Mouse (Mus musculus): ENCODE measurements around the gene Gm10134.
A peak's percentile ranks its signal among the peaks of the same experiment; 100 is the strongest.
"Not testable (repeated sequence)": the region's sequence is repeated elsewhere in the genome, so short reads cannot be mapped to it uniquely, and the experiment has no call there.

The Gm10134 gene

GRCm38 (mm10) chr2:28505795-28506194 is at the start of gene Gm10134:
Gm10134 (plus strand) TSS chr2:28506095.
- no peak for DNase-seq (ENCODE audit: low spot score in 2 of 2)

- DNase-seq (ENCODE audit: low spot score in 2 of 2) = no peak
Observed at GRCm38 (mm10) chr2:28456616-28457015, 49.3 kb upstream of the Gm10134 start.

DNA sequence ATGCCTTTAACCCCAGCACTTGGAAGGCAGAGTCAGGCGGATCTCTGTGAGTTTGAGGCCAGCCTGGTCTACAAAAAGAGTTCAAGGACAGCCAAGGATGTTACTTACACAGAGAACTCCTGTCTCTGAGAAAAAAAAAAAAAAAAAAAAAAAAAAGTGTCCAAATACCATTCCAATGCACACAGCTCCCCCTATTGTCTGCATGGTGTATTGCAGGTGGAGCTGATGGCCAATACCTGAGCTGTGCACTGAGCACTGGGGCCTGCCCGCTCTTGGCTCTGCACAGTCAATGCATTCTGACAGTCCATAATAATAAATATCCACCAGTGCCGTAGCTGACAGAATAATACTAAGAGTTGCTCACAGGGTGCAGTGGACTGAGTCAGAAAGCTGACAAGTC is 42.0 kb upstream of the Gm10134 start:
- DNase-seq (ENCODE audit: low spot score in 2 of 2) = no peak

DNA sequence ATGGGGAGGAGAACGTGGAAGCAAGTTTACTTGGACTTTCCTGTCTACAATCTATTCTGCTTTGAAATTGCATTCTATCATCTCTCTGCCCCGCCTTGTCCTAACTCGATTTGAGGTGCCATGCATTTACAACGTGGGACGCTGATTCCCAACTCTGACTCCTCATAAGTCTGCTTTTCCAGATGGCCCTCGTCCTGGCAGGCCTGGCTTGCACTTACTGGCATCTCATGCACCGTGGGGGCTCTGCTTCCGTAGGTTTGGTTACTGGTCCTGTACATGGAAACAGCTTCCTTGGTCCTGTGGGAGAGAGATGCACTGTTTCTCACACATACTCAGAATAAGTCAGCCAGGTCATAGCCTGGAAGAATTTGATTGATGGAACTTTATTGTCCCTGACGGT is 41.0 kb upstream of the Gm10134 start:
- peak in 1 of 2 experiments; percentile 56 for DNase-seq (ENCODE audit: low spot score in 2 of 2)

GRCm38 (mm10) chr2:28465836-28466518 is 39.9 kb upstream of the Gm10134 start, which contains the start of gene 1700007K13Rik:
1700007K13Rik (minus strand) TSS chr2:28466332.
- DNase-seq (ENCODE audit: low spot score in 2 of 2) = peak; percentile 58 to 70

- DNase-seq (ENCODE audit: low spot score in 2 of 2) = peak; percentile 81 to 85
Observed at GRCm38 (mm10) chr2:28467860-28468485, 37.9 kb upstream of the Gm10134 start, which contains the start of gene Mrps2. Mrps2 (plus strand) TSS chr2:28468066.

- peak in 1 of 2 experiments; percentile 58 for DNase-seq (ENCODE audit: low spot score in 2 of 2)
Observed at GRCm38 (mm10) chr2:28468486-28469225, 37.2 kb upstream of the Gm10134 start.

DNA sequence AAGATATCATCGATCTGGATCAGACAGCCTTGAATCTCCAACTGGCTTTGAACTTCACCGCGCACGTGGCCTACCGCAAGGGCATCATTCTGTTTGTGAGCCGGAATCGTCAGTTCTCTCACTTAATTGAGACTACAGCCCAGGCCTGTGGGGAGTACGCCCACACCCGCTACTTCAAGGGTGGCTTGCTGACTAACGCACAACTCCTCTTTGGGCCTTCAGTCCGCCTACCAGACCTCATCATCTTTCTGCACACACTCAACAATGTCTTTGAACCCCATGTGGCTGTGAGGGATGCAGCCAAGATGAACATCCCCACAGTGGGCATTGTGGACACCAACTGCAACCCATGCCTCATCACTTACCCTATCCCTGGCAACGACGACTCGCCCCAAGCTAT is 36.4 kb upstream of the Gm10134 start:
- DNase-seq (ENCODE audit: low spot score in 2 of 2) = peak in 1 of 2 experiments; percentile 44

- DNase-seq (ENCODE audit: low spot score in 2 of 2) = no peak
Observed at GRCm38 (mm10) chr2:28470591-28470990, 35.3 kb upstream of the Gm10134 start.

- peak in 1 of 2 experiments; percentile 52 for DNase-seq (ENCODE audit: low spot score in 2 of 2)
Observed at GRCm38 (mm10) chr2:28472011-28472410, 33.9 kb upstream of the Gm10134 start.

DNA sequence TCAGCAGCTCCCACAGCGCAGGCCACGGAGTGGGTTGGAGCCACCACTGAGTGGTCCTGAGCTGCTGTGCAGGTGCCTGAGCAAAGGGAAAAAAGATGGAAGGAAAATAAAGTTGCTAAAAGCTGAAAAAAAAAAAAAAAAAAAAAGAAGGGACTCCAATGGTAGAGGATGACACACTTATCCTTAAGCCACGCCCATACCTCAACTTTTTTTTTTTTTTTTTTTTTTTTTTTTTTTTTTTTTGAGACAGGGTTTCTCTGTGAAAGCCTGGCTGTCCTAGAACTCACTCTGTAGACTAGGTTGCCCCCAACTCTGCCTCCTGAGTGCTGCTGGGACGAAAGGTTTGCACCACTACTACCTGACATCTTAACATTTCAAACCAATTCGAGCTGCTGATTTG is 27.9 kb upstream of the Gm10134 start:
- not testable (repeated sequence) for DNase-seq (ENCODE audit: low spot score in 2 of 2)

GRCm38 (mm10) chr2:28479208-28480204 is 26.4 kb upstream of the Gm10134 start:
- peak in 1 of 2 experiments; percentile 57 for DNase-seq (ENCODE audit: low spot score in 2 of 2)

- DNase-seq (ENCODE audit: low spot score in 2 of 2) = no peak
Observed at GRCm38 (mm10) chr2:28483861-28484260, 22.0 kb upstream of the Gm10134 start.

- peak in 1 of 2 experiments; percentile 47 for DNase-seq (ENCODE audit: low spot score in 2 of 2)
Observed at GRCm38 (mm10) chr2:28494521-28494920, 11.4 kb upstream of the Gm10134 start.

DNA sequence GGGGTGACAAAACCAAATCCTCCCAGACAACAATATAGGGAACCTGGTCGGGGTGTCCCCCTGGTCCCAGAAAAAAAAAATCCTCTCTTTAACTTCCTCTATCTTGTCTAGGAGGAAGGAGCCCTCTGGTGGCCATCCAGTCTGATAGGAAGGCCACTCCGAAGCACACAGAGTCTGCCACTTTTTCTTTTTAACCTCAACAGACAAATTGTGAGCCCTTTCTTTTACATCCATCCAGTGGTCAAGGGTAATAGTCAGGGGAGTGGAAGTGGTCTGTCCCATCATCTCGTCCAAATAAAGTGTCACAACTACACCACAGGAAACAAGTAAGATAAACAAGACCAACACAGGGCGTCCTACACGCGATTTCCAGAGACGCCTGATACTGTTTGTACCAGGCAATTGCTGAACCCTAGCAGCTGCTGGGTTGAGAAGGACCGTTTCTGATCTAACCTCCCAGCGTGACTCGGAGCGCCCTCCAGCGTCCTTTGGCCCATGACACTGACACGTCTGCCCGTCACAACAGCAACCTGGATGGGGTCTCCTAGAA is 10.6 kb upstream of the Gm10134 start:
- peak in 1 of 2 experiments; percentile 58 for DNase-seq (ENCODE audit: low spot score in 2 of 2)

- peak in 1 of 2 experiments; percentile 57 for DNase-seq (ENCODE audit: low spot score in 2 of 2)
Observed at GRCm38 (mm10) chr2:28495801-28496595, 9.9 kb upstream of the Gm10134 start.

DNA sequence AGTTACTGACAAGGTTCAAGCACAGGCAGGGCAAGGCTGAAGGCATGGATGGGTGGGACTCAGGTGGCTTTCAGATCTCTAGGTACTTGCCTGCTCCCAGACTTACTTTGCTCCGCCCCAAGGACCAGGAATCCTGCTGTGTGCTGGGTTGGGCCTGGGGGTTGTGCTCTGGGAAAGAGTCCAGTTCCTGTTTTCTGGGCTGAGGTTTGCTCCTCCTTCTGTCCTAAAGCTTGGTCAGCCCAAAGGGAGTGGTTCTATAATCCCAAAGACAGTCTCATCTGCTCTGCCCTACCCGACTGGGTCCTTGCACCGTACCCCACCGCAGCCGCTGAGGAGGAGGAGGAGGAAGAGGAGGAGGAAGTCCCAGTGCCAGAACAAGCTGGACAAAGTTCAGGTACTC is 9.2 kb upstream of the Gm10134 start, which contains the start of gene Gbgt1:
Gene Gbgt1, plus strand, starts transcription at position 221 of the 400 bp plus-strand sequence.
- DNase-seq (ENCODE audit: low spot score in 2 of 2) = peak in 1 of 2 experiments; percentile 58

DNA sequence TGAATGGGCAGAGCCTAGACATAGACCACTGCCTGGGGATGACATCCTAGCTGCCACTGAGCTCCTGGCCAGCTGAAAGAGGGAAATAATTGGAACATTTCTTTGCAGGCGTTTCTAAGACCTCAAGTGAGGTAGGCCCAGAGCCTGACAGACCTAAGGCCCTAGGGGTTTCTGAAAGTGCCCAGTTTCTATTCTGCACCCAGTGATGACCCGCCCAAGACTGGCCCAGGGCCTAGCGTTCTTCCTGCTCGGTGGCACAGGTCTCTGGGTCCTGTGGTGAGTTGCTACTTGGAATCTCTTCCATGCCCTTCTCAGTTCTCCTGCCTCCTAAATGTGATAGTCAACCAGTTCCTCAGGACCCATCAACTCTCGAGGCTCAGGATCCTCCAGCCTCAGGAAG is 8.3 kb upstream of the Gm10134 start:
- peak in 1 of 2 experiments; percentile 38 for DNase-seq (ENCODE audit: low spot score in 2 of 2)

DNA sequence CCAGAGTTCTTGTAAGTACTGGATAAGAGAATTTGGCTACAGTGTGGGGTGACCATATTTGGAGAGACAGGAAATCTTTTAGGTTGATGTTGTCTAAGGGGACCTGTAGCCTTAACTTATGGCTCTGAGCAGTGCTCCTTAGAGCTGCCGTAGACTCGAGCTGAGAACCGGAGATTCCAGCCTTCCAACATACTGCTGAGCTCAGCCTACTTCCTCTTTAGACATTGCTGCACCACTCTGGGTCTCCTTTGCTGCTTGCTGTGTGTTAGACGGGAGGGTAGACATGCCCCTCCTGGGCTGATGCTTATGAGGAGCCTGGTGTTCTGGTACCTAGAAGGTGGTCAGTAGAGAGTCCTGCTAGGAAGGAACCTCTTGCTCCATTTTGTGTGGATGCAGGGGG is 7.5 kb upstream of the Gm10134 start:
- DNase-seq (ENCODE audit: low spot score in 2 of 2) = peak in 1 of 2 experiments; percentile 39

DNA sequence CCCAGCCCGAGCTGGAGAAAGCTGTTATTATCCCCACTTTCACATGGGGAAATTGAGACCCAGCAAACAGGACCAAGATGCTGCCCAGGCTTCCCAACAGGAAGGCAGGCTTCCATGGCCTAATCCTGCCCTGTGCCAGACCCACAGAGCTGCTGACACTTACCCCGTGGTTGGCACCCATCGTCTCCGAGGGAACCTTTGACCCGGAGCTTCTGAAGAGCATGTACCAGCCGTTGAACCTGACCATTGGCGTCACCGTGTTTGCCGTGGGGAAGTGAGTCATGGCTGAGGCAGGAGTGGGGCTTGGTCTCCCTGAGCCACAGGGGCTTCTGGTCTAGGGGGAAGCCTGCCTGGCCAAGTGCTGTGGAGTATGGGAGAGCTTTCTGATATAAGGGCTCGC is 2.9 kb upstream of the Gm10134 start:
- peak; percentile 15 to 56 for DNase-seq (ENCODE audit: low spot score in 2 of 2)
